Mouse (Mus musculus) ES-Bruce4 (cell line): ENCODE results near the gene Arhgap35.

Source experiments
- CTCF ChIP-seq: IDR thresholded peaks from one replicate; pipeline ENCODE4 v1.8.1; 2011; ENCODE audit warnings: low read depth, low read length
- EP300 ChIP-seq: IDR thresholded peaks from 2 replicates; pipeline ENCODE4 v1.6.1; 2011; ENCODE audit warnings: low read depth, low read length; ENCODE audit not compliant: insufficient read depth
- POLR2A ChIP-seq: IDR thresholded peaks from one replicate; pipeline ENCODE4 v1.8.1; 2011; ENCODE audit warnings: low read length; ENCODE audit not compliant: insufficient read depth

- TF ChIP-seq POLR2A (no peak), CTCF (no peak), EP300 (no peak)
These were observed 109.6 kb downstream of the Arhgap35 start for GRCm38 (mm10) chr7:16505226-16505593.
